Mouse (Mus musculus) intestine, postnatal 0 days (tissue): ENCODE measurements around the gene Frmpd4. TPM values are rescaled to one million over a fixed set of nuclear protein-coding genes. Genes with fewer than 3 reads are reported as not detected.

ENCODE experiments used
- ATAC-seq: fragments of 200-750 bp; cut with Nextera tagmentation; 2 replicates; pipeline ENCODE4 v1.8.0; 2017; ENCODE audit warnings: mild to moderate bottlenecking, moderate TSS enrichment, moderate library complexity
- H3K27ac ChIP-seq: fragments of 300-500 bp; sonication (generic); 2 replicates; pipeline ENCODE4 v1.5.1; 2014; ENCODE audit warnings: mild to moderate bottlenecking, low read depth, low read length, moderate library complexity
- H3K27me3 ChIP-seq: fragments of 300-500 bp; sonication (generic); replicated peaks from 2 replicates; pipeline ENCODE4 v1.6.1; 2014; ENCODE audit warnings: low read length, mixed read lengths; ENCODE audit not compliant: control insufficient read depth, insufficient read depth
- H3K36me3 ChIP-seq: fragments of 300-500 bp; sonication (generic); 2 replicates; pipeline ENCODE4 v1.6.1; 2014; ENCODE audit warnings: mild to moderate bottlenecking, moderate library complexity; ENCODE audit not compliant: control insufficient read depth, insufficient read depth
- H3K4me1 ChIP-seq: fragments of 300-500 bp; sonication (generic); replicated peaks from 2 replicates; pipeline ENCODE4 v1.6.1; 2014; ENCODE audit warnings: antibody characterized with exemption, low read length, mixed read lengths; ENCODE audit not compliant: control insufficient read depth, insufficient read depth
- H3K4me2 ChIP-seq: fragments of 300-500 bp; sonication (generic); replicated peaks from 2 replicates; pipeline ENCODE4 v1.6.1; 2014; ENCODE audit warnings: low read depth, mild to moderate bottlenecking, moderate library complexity
- H3K4me3 ChIP-seq: fragments of 300-500 bp; sonication (generic); 2 replicates; pipeline ENCODE4 v1.5.1; 2014; ENCODE audit warnings: low read depth, low read length
- H3K9ac ChIP-seq: fragments of 300-500 bp; sonication (generic); 2 replicates; pipeline ENCODE4 v1.6.1; 2014; ENCODE audit warnings: mild to moderate bottlenecking, low read depth, low read length
- H3K9me3 ChIP-seq: fragments of 300-500 bp; sonication (generic); 2 replicates; pipeline ENCODE4 v1.6.1; 2016; ENCODE audit warnings: mixed run types; ENCODE audit not compliant: control insufficient read depth
- CTCF ChIP-seq: sonication (generic); IDR thresholded peaks from 2 replicates; pipeline ENCODE4 v1.5.1; 2016; ENCODE audit warnings: low read depth, mild to moderate bottlenecking, control low read depth, antibody characterized with exemption, moderate library complexity
- WGBS: fragments of 180-500 bp; shearing (Covaris S2); extraction: QIAGEN DNeasy Blood & Tissue Kit; methylation state at CpG from one replicate; pipeline ENCODE4 v1.1.7; 2014; 5-methylcytosine and 5-hydroxymethylcytosine counted together
- polyA plus RNA-seq: library from polyadenylated mRNA; unstranded; fragments of >200 nt; fragmentation: Nextera tagmentation; extraction: Ambion mirVana; gene quantifications from 2 replicates; pipeline ENCODE4 v1.2.1, GENCODE M21; 2015

Gene Frmpd4
- polyA plus RNA-seq, 1 experiment from 2014 or later = 0.09 TPM

GRCm38 (mm10) chrX:167901046-167901445 lies 676.0 kb downstream of the Frmpd4 start:
- Histone ChIP-seq H3K27me3 (no peaks in the 10 kb centered on the region), H3K27ac (no peak overlapping the region), H3K4me2 (no peak overlapping the region), H3K36me3 (no peaks in the 10 kb centered on the region), H3K9ac (no peak overlapping the region), H3K4me1 (no peaks in the 10 kb centered on the region), H3K4me3 (no peak overlapping the region), H3K9me3 (no peaks in the 10 kb centered on the region)
- TF ChIP-seq CTCF = no peak
- ATAC-seq = no peak
- 74% methylated on average over 3 of the region's 3 CpGs for WGBS

GRCm38 (mm10) chrX:167854821-167855220 lies 722.2 kb downstream of the Frmpd4 start:
- Histone ChIP-seq H3K4me1 (no peaks in the 10 kb centered on the region), H3K9me3 (no peaks in the 10 kb centered on the region), H3K4me2 (no peak overlapping the region), H3K27me3 (no peaks in the 10 kb centered on the region), H3K4me3 (no peak overlapping the region), H3K9ac (no peak overlapping the region), H3K36me3 (no peaks in the 10 kb centered on the region), H3K27ac (no peak overlapping the region)
- no peak for ATAC-seq
- WGBS = 76% methylated on average over 5 of the region's 5 CpGs
- TF ChIP-seq CTCF = no peak

- no peaks in the 10 kb centered on the region for H3K4me1 ChIP-seq
- no peaks in the 10 kb centered on the region for H3K9me3 ChIP-seq
- no peak overlapping the region for H3K9ac ChIP-seq
- ATAC-seq = no peak
- WGBS = 78% methylated on average over 2 of the region's 2 CpGs
- no peak overlapping the region for H3K4me3 ChIP-seq
- H3K27me3 ChIP-seq = no peaks in the 10 kb centered on the region
- no peak overlapping the region for H3K27ac ChIP-seq
- no peaks in the 10 kb centered on the region for H3K36me3 ChIP-seq
- TF ChIP-seq CTCF = no peak
- H3K4me2 ChIP-seq = no peak overlapping the region
These were observed 744.5 kb downstream of the Frmpd4 start for GRCm38 (mm10) chrX:167832543-167832942.

- Histone ChIP-seq H3K4me2 (no peak overlapping the region), H3K9ac (no peak overlapping the region), H3K9me3 (no peaks in the 10 kb centered on the region), H3K4me3 (no peak overlapping the region), H3K27me3 (no peaks in the 10 kb centered on the region), H3K4me1 (no peaks in the 10 kb centered on the region), H3K36me3 (no peaks in the 10 kb centered on the region), H3K27ac (no peak overlapping the region)
- TF ChIP-seq CTCF = no peak
- no peak for ATAC-seq
These were observed 748.6 kb downstream of the Frmpd4 start for GRCm38 (mm10) chrX:167828456-167828855.

- Histone ChIP-seq H3K4me2 (no peak overlapping the region), H3K4me3 (no peak overlapping the region), H3K9me3 (no peaks in the 10 kb centered on the region), H3K4me1 (no peaks in the 10 kb centered on the region), H3K9ac (no peak overlapping the region), H3K27me3 (no peaks in the 10 kb centered on the region), H3K27ac (no peak overlapping the region), H3K36me3 (no peaks in the 10 kb centered on the region)
- ATAC-seq = no peak
- WGBS = 44% methylated on average over 4 of the region's 4 CpGs
- TF ChIP-seq CTCF = peak; percentile 64
These were observed 759.7 kb downstream of the Frmpd4 start for GRCm38 (mm10) chrX:167817363-167817762.

- 72% methylated on average over 2 of the region's 2 CpGs for WGBS
- no peak overlapping the region for H3K4me3 ChIP-seq
- H3K27me3 ChIP-seq = no peaks in the 10 kb centered on the region
- no peaks in the 10 kb centered on the region for H3K36me3 ChIP-seq
- TF ChIP-seq CTCF = no peak
- no peaks in the 10 kb centered on the region for H3K4me1 ChIP-seq
- H3K4me2 ChIP-seq = no peak overlapping the region
- H3K9me3 ChIP-seq = no peaks in the 10 kb centered on the region
- H3K9ac ChIP-seq = no peak overlapping the region
- no peak overlapping the region for H3K27ac ChIP-seq
- no peak for ATAC-seq
These were observed 766.9 kb downstream of the Frmpd4 start for GRCm38 (mm10) chrX:167810120-167810519.

- no peak overlapping the region for H3K4me3 ChIP-seq
- H3K9ac ChIP-seq = no peak overlapping the region
- ATAC-seq = no peak
- WGBS = 95% methylated on average over 5 of the region's 5 CpGs
- TF ChIP-seq CTCF = no peak
- H3K9me3 ChIP-seq = no peaks in the 10 kb centered on the region
- no peaks in the 10 kb centered on the region for H3K4me1 ChIP-seq
- no peaks in the 10 kb centered on the region for H3K36me3 ChIP-seq
- H3K27ac ChIP-seq = no peak overlapping the region
- no peak overlapping the region for H3K4me2 ChIP-seq
- no peaks in the 10 kb centered on the region for H3K27me3 ChIP-seq
These were observed 768.5 kb downstream of the Frmpd4 start for GRCm38 (mm10) chrX:167808572-167808971.
